Mouse (Mus musculus) erythroblast, embryonic 14.5 days (primary cell): Measurements from ENCODE around the gene Cdh23. TPM values are rescaled to one million over a fixed set of nuclear protein-coding genes. Genes with fewer than 3 reads are reported as not detected.
A peak's percentile ranks its signal among the peaks of the same experiment; 100 is the strongest.

Experiments
- H3K27me3 ChIP-seq: 2 replicates; pipeline ENCODE4 v1.6.1; 2012; ENCODE audit warnings: inconsistent platforms; ENCODE audit not compliant: control insufficient read depth
- H3K36me3 ChIP-seq: 2 replicates; pipeline ENCODE4 v1.6.1; 2012; ENCODE audit warnings: mild to moderate bottlenecking, inconsistent platforms; ENCODE audit not compliant: control insufficient read depth
- H3K4me1 ChIP-seq: 2 replicates; pipeline ENCODE4 v1.6.1; 2012; ENCODE audit warnings: inconsistent platforms; ENCODE audit not compliant: control insufficient read depth
- H3K4me3 ChIP-seq: replicated peaks from 2 replicates; pipeline ENCODE3; 2012; ENCODE audit warnings: moderate library complexity, mild to moderate bottlenecking, inconsistent platforms
- H3K9me3 ChIP-seq: 2 replicates; pipeline ENCODE4 v1.6.1; 2012; ENCODE audit warnings: low read length, inconsistent platforms, mixed read lengths; ENCODE audit not compliant: control insufficient read depth
- GATA1 ChIP-seq: IDR thresholded peaks from 2 replicates; pipeline ENCODE4 v1.6.1; 2012; ENCODE audit warnings: low read length, inconsistent platforms, mixed read lengths
- TAL1 ChIP-seq: IDR thresholded peaks from 3 replicates; pipeline ENCODE4 v1.6.1; 2012; ENCODE audit warnings: low read length, inconsistent platforms, mixed read lengths
- polyA plus RNA-seq: library from polyadenylated mRNA; stranded (reverse); fragments of >175 nt; gene quantifications from 2 replicates; pipeline ENCODE4 v1.2.3, GENCODE M21; 2012

Gene Cdh23
- polyA plus RNA-seq, 1 experiment: 0.01 TPM

- H3K4me1 ChIP-seq: peaks cover 54% of the 10 kb centered on the region
- H3K27me3 ChIP-seq: no peaks in the 10 kb centered on the region
- no peaks in the 10 kb centered on the region for H3K9me3 ChIP-seq
- H3K36me3 ChIP-seq: peaks cover 35% of the 10 kb centered on the region
- H3K4me3 ChIP-seq: peak within 1 kb of the TSS; percentile 74
- TF ChIP-seq GATA1 (no peak), TAL1 (no peak)
Measured at GRCm38 (mm10) chr10:60277207-60278005, 418.9 kb downstream of the Cdh23 start, which contains the start of gene Psap. TSS of gene Psap (plus strand) at chr10:60277627.

DNA sequence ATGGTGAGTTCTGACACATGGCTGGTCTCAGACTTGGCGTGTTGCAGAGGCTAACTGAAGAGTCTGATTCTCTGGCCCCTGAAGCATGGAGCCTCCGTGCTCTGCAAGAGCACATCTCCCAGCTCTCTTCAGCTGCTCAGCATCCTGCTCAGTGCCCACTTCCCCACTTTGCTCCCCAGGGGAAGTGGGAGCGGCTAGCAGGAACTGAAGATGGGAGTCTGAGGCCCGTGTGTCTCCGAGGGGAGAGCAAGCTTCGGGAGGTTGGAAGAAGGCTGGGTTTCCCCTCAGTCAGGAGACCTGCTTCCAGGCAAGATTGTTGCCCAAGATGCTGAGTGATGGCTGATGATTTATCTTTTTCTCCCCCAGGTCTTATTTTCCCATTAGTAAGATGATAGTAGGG is 422.9 kb downstream of the Cdh23 start:
- Histone ChIP-seq H3K4me1 (peaks cover 30% of the 10 kb centered on the region), H3K9me3 (no peaks in the 10 kb centered on the region), H3K27me3 (no peaks in the 10 kb centered on the region), H3K36me3 (no peaks in the 10 kb centered on the region), H3K4me3 (no peak overlapping the region)
- TF ChIP-seq GATA1: no peak
- TF ChIP-seq TAL1: no peak

GRCm38 (mm10) chr10:60272241-60272640 is 424.0 kb downstream of the Cdh23 start:
- H3K4me3 ChIP-seq: no peak overlapping the region
- peaks cover 20% of the 10 kb centered on the region for H3K4me1 ChIP-seq
- H3K9me3 ChIP-seq: no peaks in the 10 kb centered on the region
- H3K27me3 ChIP-seq: no peaks in the 10 kb centered on the region
- no peaks in the 10 kb centered on the region for H3K36me3 ChIP-seq
- TF ChIP-seq TAL1 (no peak), GATA1 (no peak)

- Histone ChIP-seq H3K4me1 (peaks cover 11% of the 10 kb centered on the region), H3K36me3 (no peaks in the 10 kb centered on the region), H3K9me3 (no peaks in the 10 kb centered on the region), H3K4me3 (no peak overlapping the region), H3K27me3 (no peaks in the 10 kb centered on the region)
- no peak for TF ChIP-seq GATA1
- no peak for TF ChIP-seq TAL1
Measured at GRCm38 (mm10) chr10:60271015-60271414, 425.3 kb downstream of the Cdh23 start.

DNA sequence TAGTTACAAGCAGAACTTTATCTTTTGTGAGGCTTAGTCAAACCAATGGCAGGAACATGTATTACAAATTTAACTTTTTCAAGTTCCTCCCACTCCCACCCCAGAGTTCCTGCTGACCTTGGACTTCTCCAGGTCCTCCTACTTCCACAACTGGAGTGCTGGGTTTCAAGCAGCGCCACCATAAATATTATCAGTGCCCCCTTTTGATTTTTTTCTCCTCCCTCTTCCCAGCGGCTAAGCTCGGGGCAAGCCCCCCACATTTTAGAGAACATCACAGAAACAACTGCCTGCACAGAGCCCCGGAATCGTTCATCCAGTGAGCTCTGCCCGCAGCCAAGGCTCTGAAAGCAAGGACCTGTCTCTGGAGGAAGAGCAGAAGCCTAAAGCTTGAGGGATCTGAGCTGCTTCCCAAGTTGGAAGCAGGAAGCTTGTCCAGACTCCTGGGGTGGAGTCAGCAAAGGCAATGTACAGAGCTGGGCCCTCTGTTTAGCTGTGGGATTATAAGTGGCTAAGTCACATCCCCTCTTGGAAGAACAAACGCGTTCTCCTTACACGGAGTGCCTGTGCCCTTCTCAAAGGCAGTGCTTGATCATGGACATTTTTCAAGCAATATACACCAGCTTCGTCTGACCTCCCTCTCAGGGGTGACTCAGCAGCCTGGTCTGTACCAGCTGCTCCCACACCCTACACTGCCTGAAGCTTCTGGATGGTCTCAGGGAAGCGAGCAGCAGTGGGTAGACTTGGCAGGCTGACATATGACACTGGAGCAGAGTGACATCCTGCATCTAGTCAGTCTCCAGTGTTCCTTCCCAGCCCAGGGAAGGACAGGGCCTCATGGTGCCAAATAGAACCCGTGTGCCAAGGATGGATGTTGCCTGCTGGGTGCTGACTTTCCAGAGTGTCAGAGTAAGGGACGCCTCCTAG is 426.9 kb downstream of the Cdh23 start:
- TF ChIP-seq GATA1: no peak
- TF ChIP-seq TAL1: no peak
- Histone ChIP-seq H3K4me3 (no peak overlapping the region), H3K27me3 (no peaks in the 10 kb centered on the region), H3K9me3 (no peaks in the 10 kb centered on the region), H3K36me3 (no peaks in the 10 kb centered on the region), H3K4me1 (peaks cover 11% of the 10 kb centered on the region)

GRCm38 (mm10) chr10:60268738-60269137 is 427.6 kb downstream of the Cdh23 start:
- Histone ChIP-seq H3K4me1 (peaks cover 11% of the 10 kb centered on the region), H3K27me3 (no peaks in the 10 kb centered on the region), H3K9me3 (no peaks in the 10 kb centered on the region), H3K4me3 (no peak overlapping the region), H3K36me3 (no peaks in the 10 kb centered on the region)
- TF ChIP-seq GATA1: no peak

GRCm38 (mm10) chr10:60266842-60267401 is 429.4 kb downstream of the Cdh23 start:
- Histone ChIP-seq H3K27me3 (no peaks in the 10 kb centered on the region), H3K9me3 (no peaks in the 10 kb centered on the region), H3K36me3 (no peaks in the 10 kb centered on the region), H3K4me3 (no peak overlapping the region), H3K4me1 (peaks cover 7% of the 10 kb centered on the region)
- no peak for TF ChIP-seq TAL1
- no peak for TF ChIP-seq GATA1

DNA sequence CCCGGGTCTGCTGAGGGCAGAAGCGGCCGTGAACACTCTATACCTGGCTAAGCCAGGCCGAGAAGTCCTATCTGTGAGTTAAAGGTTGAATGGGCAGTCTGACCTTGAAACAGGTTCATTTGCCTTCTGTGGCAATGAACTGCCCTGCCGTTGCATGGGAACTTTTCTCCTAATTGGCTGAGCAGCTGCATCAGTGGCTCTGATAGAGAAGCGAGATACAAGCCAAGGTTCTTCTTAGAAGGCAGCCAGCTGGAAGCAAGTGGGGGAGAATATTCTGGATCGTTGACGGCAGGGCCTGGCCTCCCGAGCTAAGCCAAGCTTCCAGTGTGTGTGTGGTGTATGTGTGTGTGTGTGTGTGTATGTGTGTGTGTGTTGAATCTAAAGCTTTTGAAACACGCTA is 431.0 kb downstream of the Cdh23 start:
- H3K36me3 ChIP-seq: no peaks in the 10 kb centered on the region
- H3K9me3 ChIP-seq: no peaks in the 10 kb centered on the region
- TF ChIP-seq GATA1 (no peak), TAL1 (no peak)

DNA sequence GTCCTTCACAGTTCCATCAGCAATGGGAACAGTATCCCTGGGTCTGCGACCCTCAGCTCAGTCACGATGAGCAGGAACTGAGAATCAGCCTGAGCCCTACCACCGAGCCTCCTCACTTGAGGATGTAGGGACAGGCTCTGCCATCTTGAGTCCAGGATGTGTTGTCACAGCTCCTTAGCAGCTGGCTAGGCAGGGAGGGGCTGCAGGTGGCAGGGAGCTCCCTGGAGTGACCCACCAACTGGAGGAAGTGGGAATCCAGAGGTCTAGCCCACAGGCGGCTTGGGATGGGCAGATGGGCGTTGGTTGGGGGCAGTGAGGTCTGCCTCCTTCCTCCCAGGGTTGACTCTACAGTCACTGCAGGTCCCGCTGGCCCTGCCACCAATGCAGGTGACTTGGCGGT is 432.9 kb downstream of the Cdh23 start:
- H3K4me3 ChIP-seq: no peak overlapping the region
- 0 out of 2 replicates have a peak, but pooled peaks cover 2% of the 10 kb centered on the region for H3K27me3 ChIP-seq
- H3K4me1 ChIP-seq: no peaks in the 10 kb centered on the region
- H3K36me3 ChIP-seq: no peaks in the 10 kb centered on the region
- H3K9me3 ChIP-seq: no peaks in the 10 kb centered on the region
- TF ChIP-seq TAL1 (no peak), GATA1 (no peak)

More for the DNA sequence above, 431.0 kb downstream of the Cdh23 start:
- Histone ChIP-seq H3K4me3 (no peak overlapping the region), H3K4me1 (peaks cover 5% of the 10 kb centered on the region), H3K27me3 (no peaks in the 10 kb centered on the region)
